Mouse (Mus musculus): ENCODE measurements around the gene Hgfac. TPM values are rescaled to one million over a fixed set of nuclear protein-coding genes. Genes with fewer than 3 reads are reported as not detected.

Gene Hgfac
- polyA plus RNA-seq, 1 experiment from 2014 or later: 129 TPM

DNA sequence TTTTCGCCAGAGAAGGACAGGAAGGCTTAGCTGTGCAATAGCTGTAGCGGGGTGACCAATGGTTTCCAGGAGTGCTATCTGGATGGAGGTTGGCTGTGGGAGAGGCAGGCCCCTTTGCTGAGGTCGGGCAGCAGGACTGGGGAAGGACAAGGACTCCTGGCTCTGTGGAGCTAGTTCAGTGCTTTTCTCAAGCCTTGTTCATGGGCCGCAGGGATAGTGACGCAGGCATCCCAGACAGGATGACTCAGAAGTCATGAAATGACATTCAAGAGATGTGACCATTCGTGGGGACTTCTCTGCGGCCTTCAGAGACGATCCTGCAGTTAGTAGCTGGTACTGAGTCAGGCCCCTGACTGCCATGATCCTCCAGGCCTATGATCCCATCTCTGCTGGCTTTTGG lies 29.0 kb downstream of the Hgfac start:
- no peak overlapping the region for H3K4me3 ChIP-seq (replicated peaks)
- no peaks in the 10 kb centered on the region for H3K4me1 ChIP-seq (replicated peaks)
- H3K9ac ChIP-seq: no peak overlapping the region
- WGBS (ENCODE audit: insufficient replicate concordance): 58% methylated on average over 8 of the region's 8 CpGs
- H3K36me3 ChIP-seq (replicated peaks): no peaks in the 10 kb centered on the region
- no peak overlapping the region for H3K27ac ChIP-seq (replicated peaks)
- H3K9me3 ChIP-seq (replicated peaks): no peaks in the 10 kb centered on the region
- ATAC-seq (ENCODE audit: insufficient read depth): no peak
- no peaks in the 10 kb centered on the region for H3K27me3 ChIP-seq
- H3K4me2 ChIP-seq: no peak overlapping the region

GRCm38 (mm10) chr5:35070953-35071352 lies 29.6 kb downstream of the Hgfac start:
- WGBS (ENCODE audit: insufficient replicate concordance): 49% methylated on average over 7 of the region's 7 CpGs
- no peak overlapping the region for H3K4me3 ChIP-seq (replicated peaks)
- H3K9ac ChIP-seq: no peak overlapping the region
- H3K27me3 ChIP-seq: no peaks in the 10 kb centered on the region
- H3K36me3 ChIP-seq (replicated peaks): no peaks in the 10 kb centered on the region
- H3K4me1 ChIP-seq (replicated peaks): no peaks in the 10 kb centered on the region
- H3K9me3 ChIP-seq (replicated peaks): no peaks in the 10 kb centered on the region
- no peak overlapping the region for H3K4me2 ChIP-seq
- no peak for ATAC-seq (ENCODE audit: insufficient read depth)
- no peak overlapping the region for H3K27ac ChIP-seq (replicated peaks)

GRCm38 (mm10) chr5:35071855-35072254 lies 30.5 kb downstream of the Hgfac start:
- 72% methylated on average over 6 of the region's 6 CpGs for WGBS (ENCODE audit: insufficient replicate concordance)

GRCm38 (mm10) chr5:35073235-35073634 lies 31.9 kb downstream of the Hgfac start:
- ATAC-seq (ENCODE audit: insufficient read depth): no peak
- H3K36me3 ChIP-seq (replicated peaks): no peaks in the 10 kb centered on the region
- 69% methylated on average over 11 of the region's 11 CpGs for WGBS (ENCODE audit: insufficient replicate concordance)
- H3K4me2 ChIP-seq: no peak overlapping the region
- no peaks in the 10 kb centered on the region for H3K4me1 ChIP-seq (replicated peaks)
- peaks cover 2% of the 10 kb centered on the region; the same call in 1 of the 2 replicates for H3K27me3 ChIP-seq
- no peak overlapping the region for H3K27ac ChIP-seq (replicated peaks)
- H3K9ac ChIP-seq: no peak overlapping the region
- H3K9me3 ChIP-seq (replicated peaks): no peaks in the 10 kb centered on the region
- H3K4me3 ChIP-seq (replicated peaks): no peak overlapping the region

More at GRCm38 (mm10) chr5:35071855-35072254, 30.5 kb downstream of the Hgfac start:
- Histone ChIP-seq H3K4me1 (replicated peaks) (no peaks in the 10 kb centered on the region), H3K4me3 (replicated peaks) (no peak overlapping the region), H3K4me2 (no peak overlapping the region), H3K27me3 (no peaks in the 10 kb centered on the region), H3K9me3 (replicated peaks) (no peaks in the 10 kb centered on the region), H3K9ac (no peak overlapping the region), H3K36me3 (replicated peaks) (no peaks in the 10 kb centered on the region), H3K27ac (replicated peaks) (no peak overlapping the region)
- no peak for ATAC-seq (ENCODE audit: insufficient read depth)

- H3K27ac ChIP-seq (replicated peaks): no peak overlapping the region
- WGBS (ENCODE audit: insufficient replicate concordance): 65% methylated on average over 9 of the region's 9 CpGs
- no peak overlapping the region for H3K4me2 ChIP-seq
- ATAC-seq (ENCODE audit: insufficient read depth): no peak
- peaks cover 10% of the 10 kb centered on the region for H3K27me3 ChIP-seq
- H3K9ac ChIP-seq: no peak overlapping the region
- no peaks in the 10 kb centered on the region for H3K9me3 ChIP-seq (replicated peaks)
- no peaks in the 10 kb centered on the region for H3K4me1 ChIP-seq (replicated peaks)
- no peak overlapping the region for H3K4me3 ChIP-seq (replicated peaks)
- no peaks in the 10 kb centered on the region for H3K36me3 ChIP-seq (replicated peaks)
Measured at GRCm38 (mm10) chr5:35073992-35074391, 32.7 kb downstream of the Hgfac start.

GRCm38 (mm10) chr5:35076369-35076768 lies 35.1 kb downstream of the Hgfac start:
- Histone ChIP-seq H3K4me1 (replicated peaks) (no peaks in the 10 kb centered on the region), H3K9ac (no peak overlapping the region), H3K36me3 (replicated peaks) (no peaks in the 10 kb centered on the region), H3K4me2 (no peak overlapping the region), H3K9me3 (replicated peaks) (no peaks in the 10 kb centered on the region), H3K4me3 (replicated peaks) (no peak overlapping the region), H3K27me3 (peaks cover 22% of the 10 kb centered on the region), H3K27ac (replicated peaks) (no peak overlapping the region)
- ATAC-seq (ENCODE audit: insufficient read depth): no peak
- 51% methylated on average over 1 of the region's 1 CpGs for WGBS (ENCODE audit: insufficient replicate concordance)

DNA sequence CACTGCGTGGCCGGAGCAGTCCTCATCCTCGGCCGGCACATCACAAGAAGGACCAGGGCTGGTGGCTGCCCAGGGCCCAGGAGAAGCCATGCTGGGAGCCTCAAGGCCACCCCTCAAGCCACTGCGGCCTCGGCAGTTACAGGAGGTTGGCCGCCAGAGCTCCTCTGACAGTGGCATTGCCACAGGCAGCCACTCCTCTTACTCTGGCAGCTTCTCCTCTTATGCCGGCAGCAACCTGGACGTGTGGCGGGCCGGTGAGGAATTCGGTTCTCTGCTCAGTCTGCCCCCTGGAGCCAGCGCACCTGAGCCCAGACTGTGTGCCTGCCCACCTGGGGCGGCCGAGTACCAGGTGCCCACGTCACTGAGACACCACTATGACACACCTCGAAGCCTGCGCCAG lies 37.8 kb downstream of the Hgfac start:
- Histone ChIP-seq H3K4me1 (replicated peaks) (no peaks in the 10 kb centered on the region), H3K9me3 (replicated peaks) (no peaks in the 10 kb centered on the region), H3K4me3 (replicated peaks) (no peak overlapping the region), H3K4me2 (no peak overlapping the region), H3K9ac (no peak overlapping the region), H3K36me3 (replicated peaks) (no peaks in the 10 kb centered on the region), H3K27ac (replicated peaks) (no peak overlapping the region), H3K27me3 (peaks cover 22% of the 10 kb centered on the region)
- ATAC-seq (ENCODE audit: insufficient read depth): no peak
- 42% methylated on average over 18 of the region's 18 CpGs for WGBS (ENCODE audit: insufficient replicate concordance)

- WGBS (ENCODE audit: insufficient replicate concordance): 57% methylated on average over 3 of the region's 3 CpGs
- H3K9ac ChIP-seq: no peak overlapping the region
- H3K4me2 ChIP-seq: no peak overlapping the region
- no peak for ATAC-seq (ENCODE audit: insufficient read depth)
- no peak overlapping the region for H3K4me3 ChIP-seq (replicated peaks)
- no peaks in the 10 kb centered on the region for H3K4me1 ChIP-seq (replicated peaks)
- no peaks in the 10 kb centered on the region for H3K9me3 ChIP-seq (replicated peaks)
- no peaks in the 10 kb centered on the region for H3K36me3 ChIP-seq (replicated peaks)
- H3K27ac ChIP-seq (replicated peaks): no peak overlapping the region
- peaks cover 9% of the 10 kb centered on the region; the same call in 1 of the 2 replicates for H3K27me3 ChIP-seq
Measured at GRCm38 (mm10) chr5:35084913-35085312, 43.6 kb downstream of the Hgfac start.

DNA sequence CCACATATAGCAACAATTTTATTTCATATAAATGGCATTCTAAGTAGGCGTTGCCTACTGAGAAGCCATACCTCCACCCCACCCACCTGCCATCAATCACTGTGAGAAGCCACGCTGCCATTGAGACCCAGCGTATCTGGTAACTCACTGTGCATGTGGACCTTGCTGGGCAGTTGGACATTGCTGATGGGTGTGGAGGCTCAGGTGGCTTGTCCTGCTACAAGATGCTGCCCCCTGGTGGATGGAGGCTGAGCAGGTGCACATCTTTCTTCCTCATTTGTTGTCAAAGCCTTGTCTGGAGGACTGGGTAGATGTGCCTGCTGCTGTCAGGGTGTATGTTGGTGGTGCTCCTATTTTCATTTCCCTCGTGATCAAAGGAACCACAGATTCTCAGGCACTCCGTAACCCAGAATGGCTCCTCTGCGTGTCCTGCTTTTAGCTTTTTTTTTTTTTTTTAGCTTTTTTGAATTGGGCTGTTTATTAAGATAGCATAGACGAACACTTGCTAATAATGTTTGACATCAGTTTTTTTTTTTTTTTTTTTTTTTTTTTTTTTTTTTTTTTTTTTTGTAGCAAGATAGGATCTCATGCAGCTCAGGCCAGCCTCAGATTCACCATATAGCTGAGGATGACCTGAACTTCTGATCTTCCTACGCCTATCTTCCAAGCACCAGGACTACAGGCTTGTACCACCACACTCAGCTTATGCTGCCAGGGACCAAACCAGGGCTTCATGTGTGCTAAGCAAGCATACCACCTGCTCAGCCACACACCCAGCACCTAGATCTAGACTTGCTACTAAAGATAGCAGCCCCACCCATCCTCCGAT lies 47.7 kb downstream of the Hgfac start:
- Histone ChIP-seq H3K27ac (replicated peaks) (no peak overlapping the region), H3K9me3 (replicated peaks) (no peaks in the 10 kb centered on the region), H3K4me1 (replicated peaks) (no peaks in the 10 kb centered on the region), H3K27me3 (peaks cover 6% of the 10 kb centered on the region; the same call in 1 of the 2 replicates), H3K9ac (no peak overlapping the region), H3K4me2 (no peak overlapping the region), H3K4me3 (replicated peaks) (no peak overlapping the region), H3K36me3 (replicated peaks) (peaks cover 32% of the 10 kb centered on the region)
- no peak for ATAC-seq (ENCODE audit: insufficient read depth)
- 54% methylated on average over 9 of the region's 9 CpGs for WGBS (ENCODE audit: insufficient replicate concordance)

DNA sequence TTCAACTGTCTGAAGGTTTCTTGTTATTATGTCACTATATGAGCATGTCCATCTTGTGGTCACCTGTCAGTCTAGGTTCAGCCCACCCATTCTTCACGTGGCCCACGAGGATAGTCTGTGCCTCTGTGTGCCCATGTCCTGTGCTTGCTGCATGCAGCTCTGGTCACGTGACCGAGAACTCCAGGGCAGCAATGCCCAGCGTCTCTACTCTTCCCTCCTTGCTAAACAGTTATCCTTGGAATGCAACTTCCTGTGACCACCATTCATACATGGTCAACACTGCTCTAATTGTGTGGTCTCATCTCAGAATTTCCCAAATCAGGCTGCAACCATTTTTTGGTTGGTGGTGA lies 48.3 kb downstream of the Hgfac start:
- Histone ChIP-seq H3K9ac (no peak overlapping the region), H3K4me1 (replicated peaks) (no peaks in the 10 kb centered on the region), H3K4me2 (no peak overlapping the region), H3K36me3 (replicated peaks) (peaks cover 36% of the 10 kb centered on the region), H3K4me3 (replicated peaks) (no peak overlapping the region), H3K9me3 (replicated peaks) (no peaks in the 10 kb centered on the region), H3K27ac (replicated peaks) (no peak overlapping the region), H3K27me3 (peaks cover 6% of the 10 kb centered on the region; the same call in 1 of the 2 replicates)
- WGBS (ENCODE audit: insufficient replicate concordance): 62% methylated on average over 5 of the region's 5 CpGs
- no peak for ATAC-seq (ENCODE audit: insufficient read depth)

- H3K4me3 ChIP-seq (replicated peaks): no peak overlapping the region
- no peak for ATAC-seq (ENCODE audit: insufficient read depth)
- no peak overlapping the region for H3K9ac ChIP-seq
- H3K27me3 ChIP-seq: no peaks in the 10 kb centered on the region
- H3K4me2 ChIP-seq: no peak overlapping the region
- H3K9me3 ChIP-seq (replicated peaks): no peaks in the 10 kb centered on the region
- no peaks in the 10 kb centered on the region for H3K4me1 ChIP-seq (replicated peaks)
- H3K36me3 ChIP-seq (replicated peaks): peaks cover 56% of the 10 kb centered on the region
- H3K27ac ChIP-seq (replicated peaks): no peak overlapping the region
- 82% methylated on average over 3 of the region's 3 CpGs for WGBS (ENCODE audit: insufficient replicate concordance)
Measured at GRCm38 (mm10) chr5:35091636-35092035, 50.3 kb downstream of the Hgfac start.
